Mouse (Mus musculus) heart, postnatal 4 days (tissue): ENCODE measurements around the gene D630039A03Rik. TPM values are rescaled to one million over a fixed set of nuclear protein-coding genes. Genes with fewer than 3 reads are reported as not detected.

Source experiments
- DNase-seq: peaks from one replicate; pipeline ENCODE4 v3.0.0; 2021
- total RNA-seq, 2 experiments: library from RNA; stranded (reverse); gene quantifications; 2 replicates each; pipeline ENCODE4 v1.2.3; 2021

Gene D630039A03Rik
- not detected for total RNA-seq

GRCm38 (mm10) chr4:57916201-57916661 lies at the start of gene D630039A03Rik:
Gene D630039A03Rik, minus strand, starts transcription at chr4:57916297.
- peak; percentile 36 for DNase-seq

GRCm38 (mm10) chr4:57965516-57965915 lies 49.4 kb upstream of the D630039A03Rik start:
- DNase-seq: no peak

DNA sequence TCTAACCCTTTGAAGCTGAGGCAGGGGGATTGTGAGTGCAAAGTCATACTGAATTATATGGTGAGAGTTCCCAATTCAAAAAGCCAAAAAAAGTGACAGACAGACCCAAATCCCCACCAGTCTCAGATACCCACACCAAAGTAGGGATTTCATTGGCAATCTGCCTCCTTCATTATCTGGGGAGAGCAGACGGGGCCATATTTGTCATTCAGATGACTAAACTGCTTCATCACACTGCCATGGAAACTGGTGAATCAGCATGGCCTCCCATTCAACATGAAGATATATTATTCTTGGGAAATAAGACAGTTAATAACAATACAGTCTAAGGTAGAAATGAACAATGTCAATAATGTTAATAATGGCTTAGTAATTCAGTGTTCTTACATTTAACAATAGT lies 48.0 kb upstream of the D630039A03Rik start:
- no peak for DNase-seq

GRCm38 (mm10) chr4:57959056-57959455 lies 43.0 kb upstream of the D630039A03Rik start:
- DNase-seq: no peak

DNA sequence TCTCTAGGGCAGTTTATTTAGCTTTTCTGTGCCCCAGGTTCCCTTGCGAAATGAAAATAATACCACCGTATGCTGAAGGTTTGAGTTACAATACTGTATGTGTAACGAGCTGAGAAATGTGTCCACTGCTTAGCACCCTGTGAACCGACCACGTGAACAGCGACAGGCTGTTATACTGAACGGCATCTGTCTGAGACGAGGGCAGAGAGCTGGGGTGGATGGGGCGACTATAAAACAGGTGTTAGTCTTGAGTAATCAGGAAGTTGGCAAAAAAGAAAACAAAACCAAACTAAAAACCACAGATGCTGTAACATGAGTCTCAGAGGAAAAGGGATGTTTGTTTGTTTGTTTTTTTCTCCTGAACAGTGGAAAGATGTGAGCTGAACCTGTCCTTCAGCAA lies 42.0 kb upstream of the D630039A03Rik start:
- no peak for DNase-seq

DNA sequence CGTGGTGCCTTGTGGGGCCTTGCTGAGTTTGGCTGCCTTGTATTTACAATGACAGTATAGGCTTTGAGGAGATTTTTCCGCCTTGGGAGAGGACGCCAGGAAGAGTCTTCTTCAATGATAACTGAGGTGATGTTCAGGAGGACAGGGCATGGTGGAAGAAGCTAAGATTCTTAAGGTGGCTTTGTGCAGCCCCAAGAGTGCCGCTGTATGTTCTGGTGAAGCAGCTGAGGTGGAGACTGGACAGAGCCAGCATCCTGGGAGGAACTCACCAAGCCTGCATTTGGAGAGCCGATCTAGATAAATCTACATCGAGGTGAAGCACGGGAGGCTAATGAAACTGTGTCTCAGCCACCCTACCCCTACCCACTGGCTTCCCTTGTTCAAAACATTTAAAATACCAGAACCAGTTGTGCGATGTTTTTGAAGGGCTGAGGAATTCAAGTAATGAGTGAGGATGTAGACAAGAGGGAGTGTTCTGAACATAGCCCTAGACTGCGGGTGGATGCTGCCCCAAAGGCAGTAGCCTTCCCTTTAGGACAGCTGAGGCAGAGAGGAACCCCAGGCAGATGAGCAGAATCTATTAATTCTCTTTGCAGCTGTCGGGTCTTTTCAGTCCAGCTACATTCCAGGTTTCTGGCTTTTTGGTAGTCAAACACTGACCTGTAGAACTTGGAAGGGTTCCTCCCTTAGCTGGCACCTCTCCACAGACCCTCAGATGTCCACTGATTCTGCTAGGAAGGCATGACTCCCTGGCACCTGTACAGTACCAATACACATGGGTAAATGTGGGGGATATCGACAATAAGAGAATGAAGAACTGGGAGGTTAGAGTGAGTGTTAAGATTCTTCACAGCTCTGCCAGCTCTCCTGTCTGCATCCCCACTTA lies 41.3 kb upstream of the D630039A03Rik start:
- DNase-seq: peak; percentile 14

- peak; percentile 99 for DNase-seq
Observed at GRCm38 (mm10) chr4:57956029-57956960, 40.2 kb upstream of the D630039A03Rik start, which contains the start of gene Txn1. Gene Txn1, minus strand, starts transcription at chr4:57956411.

DNA sequence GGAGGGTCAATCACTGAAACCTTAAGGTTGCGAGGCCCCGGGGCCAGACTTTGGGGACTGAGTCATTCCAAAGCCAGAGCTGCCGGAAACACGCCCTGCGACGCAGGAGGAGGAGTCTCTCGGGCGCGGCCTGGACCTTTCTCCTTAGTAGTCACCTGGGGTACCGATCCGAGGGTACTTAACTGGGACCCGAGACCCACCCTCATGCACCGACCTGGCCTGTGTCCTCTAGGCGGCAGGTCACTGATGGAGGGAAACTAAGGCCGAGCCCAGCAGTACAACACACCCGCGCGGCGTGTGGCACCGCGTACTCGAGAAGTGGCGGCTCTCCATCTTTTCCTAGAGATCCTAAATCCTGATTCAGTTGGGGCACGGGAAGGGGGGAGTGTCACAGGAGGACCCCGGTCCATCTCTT lies 39.5 kb upstream of the D630039A03Rik start:
- DNase-seq: peak; percentile 64

DNA sequence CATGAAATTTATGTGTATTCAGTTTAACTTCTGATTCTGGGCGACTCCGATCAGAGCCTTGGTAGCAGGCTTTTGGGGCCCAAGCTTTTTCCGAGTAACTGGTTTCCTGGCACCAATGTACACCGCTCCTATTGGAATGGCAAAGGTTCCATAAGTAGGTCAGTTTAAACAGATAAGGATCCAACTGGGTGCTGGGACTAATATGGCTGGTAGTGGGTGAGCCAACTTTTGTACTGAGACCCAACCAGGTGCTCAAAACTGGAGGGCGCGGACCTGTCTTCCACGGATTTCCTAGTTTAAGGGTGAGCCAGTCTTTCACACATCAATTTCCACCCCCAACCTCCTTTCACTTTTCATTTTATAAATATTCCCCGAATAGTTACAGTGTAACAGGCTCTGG lies 38.9 kb upstream of the D630039A03Rik start:
- no peak for DNase-seq

GRCm38 (mm10) chr4:57954580-57954979 lies 38.5 kb upstream of the D630039A03Rik start:
- DNase-seq: no peak

DNA sequence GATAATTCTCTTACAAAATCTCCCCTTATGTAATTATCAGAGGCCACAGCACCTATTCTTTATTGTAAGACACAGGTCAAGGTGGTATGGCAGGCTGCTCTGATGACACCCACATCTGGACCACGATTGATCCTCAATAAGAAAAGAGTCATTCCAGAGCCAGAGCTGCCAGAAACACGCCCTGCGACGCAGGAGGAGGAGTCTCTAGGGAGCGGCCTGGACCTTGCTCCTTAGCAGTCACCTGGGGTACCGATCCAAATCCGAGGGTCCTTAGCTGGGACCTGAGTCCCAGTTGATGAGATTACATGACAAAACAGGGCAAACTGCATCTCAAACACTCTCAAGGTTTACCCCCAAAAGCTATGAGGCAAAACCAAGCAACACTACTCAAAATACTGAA lies 37.7 kb upstream of the D630039A03Rik start:
- no peak for DNase-seq

- DNase-seq: no peak
Observed at GRCm38 (mm10) chr4:57952891-57953290, 36.8 kb upstream of the D630039A03Rik start.

GRCm38 (mm10) chr4:57952416-57952815 lies 36.3 kb upstream of the D630039A03Rik start:
- no peak for DNase-seq

GRCm38 (mm10) chr4:57949866-57950265 lies 33.8 kb upstream of the D630039A03Rik start:
- DNase-seq: no peak

DNA sequence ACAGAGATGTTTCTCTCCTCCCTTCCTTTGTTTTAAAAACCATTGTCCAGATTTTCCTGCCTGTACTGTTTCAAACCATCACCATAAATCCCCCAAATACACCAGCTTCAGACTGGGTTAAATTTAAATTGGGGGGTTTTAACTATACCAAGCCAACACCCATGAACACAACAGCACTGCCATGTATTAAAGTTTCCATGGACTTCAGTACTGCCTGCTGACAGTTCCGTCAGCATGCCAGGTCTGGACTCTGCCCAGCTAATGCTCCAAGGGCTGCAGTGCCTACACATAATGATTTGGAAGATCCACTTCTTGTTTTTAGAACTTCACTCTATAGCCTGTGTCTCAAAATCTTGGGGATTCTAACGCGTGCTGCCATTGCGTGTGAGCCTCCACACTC lies 31.4 kb upstream of the D630039A03Rik start:
- no peak for DNase-seq

- DNase-seq: no peak
Observed at GRCm38 (mm10) chr4:57947036-57947435, 30.9 kb upstream of the D630039A03Rik start.

- DNase-seq: no peak
Observed at GRCm38 (mm10) chr4:57942892-57943291, 26.8 kb upstream of the D630039A03Rik start.

DNA sequence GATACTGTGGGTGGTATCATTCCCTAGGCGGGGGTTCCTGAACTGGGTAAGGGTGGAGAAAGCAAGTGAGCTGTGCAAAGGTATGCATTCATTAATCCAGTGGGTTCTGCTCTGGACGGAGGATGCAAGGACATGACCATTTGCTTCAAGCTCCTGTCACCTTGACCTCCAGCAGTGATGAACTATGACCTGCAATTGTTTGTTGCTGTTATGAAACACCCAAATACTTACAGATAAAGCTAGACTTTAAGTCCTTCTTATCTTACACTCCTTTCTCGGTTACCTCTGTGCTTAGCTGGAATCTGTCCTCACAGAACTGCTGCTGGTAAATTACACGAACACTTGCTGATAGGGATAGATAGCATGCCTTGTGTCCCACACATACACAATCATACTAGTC lies 24.5 kb upstream of the D630039A03Rik start:
- no peak for DNase-seq

DNA sequence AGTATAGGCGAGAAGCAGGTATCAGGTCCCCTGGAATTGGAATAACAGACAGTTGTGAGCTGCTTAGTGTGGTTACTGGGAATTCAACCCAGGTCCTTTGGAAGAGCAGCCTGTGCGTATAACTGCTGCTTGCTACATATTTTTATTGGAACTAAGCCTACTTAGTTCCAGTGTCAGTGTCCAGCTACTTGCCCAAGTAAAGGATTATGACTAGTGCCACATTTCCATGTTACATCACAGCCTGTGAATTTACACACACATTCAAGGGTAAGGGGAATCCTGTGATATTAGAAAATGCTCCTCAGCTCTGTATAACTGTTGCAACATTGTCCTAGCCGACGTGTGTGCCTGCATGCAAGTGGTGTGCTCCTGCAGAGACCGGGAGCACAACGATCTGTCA lies 21.2 kb upstream of the D630039A03Rik start:
- no peak for DNase-seq

GRCm38 (mm10) chr4:57934181-57934580 lies 18.1 kb upstream of the D630039A03Rik start:
- no peak for DNase-seq

- DNase-seq: no peak
Observed at GRCm38 (mm10) chr4:57930559-57931170, 14.6 kb upstream of the D630039A03Rik start.

DNA sequence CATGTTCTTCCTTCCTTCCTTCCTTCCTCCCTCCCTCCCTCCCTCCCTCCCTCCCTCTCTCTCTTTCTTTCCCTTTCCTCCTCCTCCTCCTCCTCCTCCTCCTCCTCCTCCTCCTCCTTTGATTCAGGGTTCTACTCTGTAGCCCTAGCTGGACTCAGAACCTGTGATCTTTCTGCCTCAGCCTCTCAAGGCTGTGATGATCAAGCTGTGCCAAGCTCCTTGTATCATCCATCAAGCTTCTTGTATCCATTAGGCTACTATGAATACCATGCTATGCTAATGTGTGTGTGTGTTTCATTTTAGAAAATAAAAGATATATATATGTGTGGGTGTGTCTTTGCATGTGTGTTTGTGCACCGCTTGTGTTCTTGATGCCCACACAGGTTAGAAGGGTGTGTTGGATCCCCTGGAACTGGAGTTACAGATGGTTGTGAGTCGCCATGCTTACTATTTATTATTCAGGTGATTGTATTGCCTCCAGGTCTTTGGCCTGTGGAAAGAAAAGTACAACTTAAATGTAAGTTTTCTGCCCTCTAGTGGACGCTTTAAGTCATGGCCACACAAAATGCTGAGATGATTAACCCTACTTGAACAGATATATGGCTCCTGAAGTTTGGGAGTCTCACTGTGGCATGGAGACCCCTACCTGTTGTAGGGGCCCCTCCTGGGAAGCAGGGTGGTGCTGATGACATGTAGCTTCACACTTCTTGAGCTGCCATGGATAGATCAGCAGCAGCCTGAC lies 11.5 kb upstream of the D630039A03Rik start:
- DNase-seq: peak; percentile 14
